Mouse (Mus musculus) large intestine, adult 2 months (tissue): ENCODE results near the gene Otp. TPM values are rescaled to one million over a fixed set of nuclear protein-coding genes. Genes with fewer than 3 reads are reported as not detected.

ENCODE experiments used
- DNase-seq: peaks from one replicate; pipeline ENCODE4 v3.0.0-alpha.2; 2012; ENCODE audit warnings: low read depth, low spot score
- WGBS: fragments of 180-500 bp; shearing (Covaris S2); methylation state at CpG from one replicate; pipeline ENCODE4 v1.1.7; 2018; 5-methylcytosine and 5-hydroxymethylcytosine counted together
- polyA plus RNA-seq: library from polyadenylated mRNA; depleted of rRNA; stranded (reverse); fragments of >200 nt; gene quantifications from 2 replicates; pipeline ENCODE4 v1.2.3, GENCODE M21; 2012

Gene Otp
- polyA plus RNA-seq, 1 experiment: not detected

DNA sequence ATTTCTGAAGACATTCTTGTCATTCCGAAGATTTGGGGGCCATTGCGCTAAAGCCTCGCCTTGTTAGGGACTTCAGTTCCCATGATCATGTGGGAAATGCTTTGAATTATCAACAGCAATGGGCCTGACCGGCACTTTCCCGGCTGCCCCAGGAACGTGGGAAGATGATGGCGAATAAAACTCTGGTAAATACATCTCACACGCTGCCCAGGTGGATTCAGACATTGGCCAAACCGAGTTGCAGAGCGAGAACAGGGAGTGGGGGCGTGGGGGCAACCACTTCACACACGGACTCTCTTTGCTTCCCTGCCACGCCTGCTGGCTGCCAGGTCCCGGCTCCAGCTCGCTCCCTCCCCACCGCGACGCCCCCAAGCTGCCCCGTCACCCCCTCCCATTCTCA is 3.0 kb upstream of the Otp start:
- 2% methylated on average over 19 of the region's 19 CpGs for WGBS

DNA sequence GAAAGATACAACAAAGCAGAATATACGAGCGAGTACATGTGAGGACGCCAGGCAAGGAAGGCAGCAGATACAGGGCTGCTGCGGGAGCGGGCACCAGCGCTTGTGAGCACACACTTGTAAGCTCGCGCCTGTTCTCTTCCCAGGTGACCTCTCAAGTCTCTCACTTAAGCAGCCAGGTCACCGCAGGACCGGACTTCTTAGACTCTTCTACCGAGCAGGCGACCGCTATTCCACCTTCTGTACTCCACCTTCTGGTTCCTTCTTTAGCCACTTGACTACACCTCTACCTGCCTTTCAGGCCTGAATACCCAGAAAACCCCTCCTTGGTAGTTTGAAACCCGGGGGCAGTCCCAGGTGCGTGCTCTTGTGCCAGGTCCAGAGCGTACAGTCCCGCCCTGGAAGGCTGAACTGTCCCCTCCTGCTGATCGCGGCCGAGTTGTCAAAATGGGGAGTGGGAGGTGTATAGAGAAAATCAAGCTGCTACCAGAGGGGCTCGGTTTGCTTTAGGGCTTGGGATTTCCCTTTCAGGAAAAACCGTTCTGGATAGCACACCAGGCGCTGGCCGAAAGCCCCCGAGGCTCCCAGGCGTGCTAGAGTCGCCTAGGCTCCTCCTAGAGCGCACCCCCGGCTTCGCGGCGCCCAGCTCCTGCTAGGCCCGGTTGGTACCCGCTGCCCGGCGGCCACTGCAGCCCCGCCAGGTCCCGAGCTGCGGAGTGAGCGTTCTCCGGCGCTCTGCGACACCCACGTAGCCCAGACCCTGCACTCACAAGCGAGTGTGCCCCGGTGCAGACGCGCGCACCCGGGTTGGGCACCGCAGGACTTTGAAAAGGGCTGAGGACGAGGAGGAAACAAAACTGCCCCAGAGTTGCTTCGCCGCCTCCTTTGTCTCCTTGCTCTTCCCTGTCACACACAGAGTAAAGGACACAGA is 2.0 kb upstream of the Otp start:
- no peak for DNase-seq
- 2% methylated on average over 54 of the region's 54 CpGs for WGBS

More for the DNA sequence above, 3.0 kb upstream of the Otp start:
- DNase-seq: no peak

DNA sequence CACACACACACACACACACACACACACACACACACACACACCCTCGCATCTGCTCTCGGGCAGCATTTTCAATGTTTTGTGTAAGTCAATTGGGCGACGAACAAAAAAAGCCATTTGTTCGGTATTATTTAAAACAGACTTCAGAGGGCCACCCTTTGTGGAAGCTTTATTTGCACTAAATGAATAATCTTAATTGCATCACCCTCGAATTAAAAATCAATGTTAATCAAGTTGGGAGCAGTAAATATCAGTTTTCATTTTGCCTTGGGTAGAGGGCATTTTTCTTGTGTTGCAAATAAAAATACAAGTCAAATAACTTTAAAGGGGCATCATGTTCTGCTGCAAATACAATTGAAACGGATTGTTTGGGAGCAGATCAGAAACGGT is 1.4 kb upstream of the Otp start:
- no peak for DNase-seq

DNA sequence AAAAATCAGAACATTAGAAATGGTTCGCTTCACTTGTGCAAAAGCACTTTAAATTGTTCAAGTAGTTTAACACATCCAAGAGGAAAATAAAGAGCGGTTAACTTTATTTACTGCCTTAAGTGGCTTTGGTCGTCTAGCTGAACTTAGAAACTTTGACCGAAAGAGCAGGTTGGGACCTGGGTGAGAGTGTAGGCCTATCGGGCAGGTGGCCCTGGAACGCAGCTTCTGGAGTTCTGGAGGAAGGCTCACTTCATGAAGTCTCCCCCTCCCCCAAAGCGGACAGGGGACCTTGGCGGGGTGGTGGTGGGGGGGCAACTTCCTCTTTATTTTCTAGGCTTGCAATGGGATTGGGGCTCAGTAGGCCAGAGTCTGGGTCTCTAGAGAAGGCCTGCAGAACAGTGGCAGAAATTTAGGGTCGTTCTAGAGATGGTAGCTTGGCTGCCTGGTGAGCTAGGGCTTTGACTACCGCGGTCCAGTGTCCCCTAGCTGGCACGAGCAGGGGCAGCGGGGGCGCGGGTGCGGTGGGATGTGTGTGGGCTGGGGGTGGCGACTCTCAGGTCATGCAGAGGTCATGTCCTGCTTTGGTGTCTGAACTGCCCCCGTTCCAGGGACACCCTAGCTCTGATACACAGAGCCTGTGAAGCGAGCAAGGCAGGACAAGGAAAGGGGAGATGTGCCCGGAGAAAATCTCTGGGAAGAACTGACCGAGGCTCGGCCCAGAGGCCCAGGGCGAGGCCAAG is 576 bp upstream of the Otp start:
- 5% methylated on average over 23 of the region's 23 CpGs for WGBS
- no peak for DNase-seq

More for the DNA sequence above, 1.4 kb upstream of the Otp start:
- WGBS: 6% methylated on average over 8 of the region's 8 CpGs

DNA sequence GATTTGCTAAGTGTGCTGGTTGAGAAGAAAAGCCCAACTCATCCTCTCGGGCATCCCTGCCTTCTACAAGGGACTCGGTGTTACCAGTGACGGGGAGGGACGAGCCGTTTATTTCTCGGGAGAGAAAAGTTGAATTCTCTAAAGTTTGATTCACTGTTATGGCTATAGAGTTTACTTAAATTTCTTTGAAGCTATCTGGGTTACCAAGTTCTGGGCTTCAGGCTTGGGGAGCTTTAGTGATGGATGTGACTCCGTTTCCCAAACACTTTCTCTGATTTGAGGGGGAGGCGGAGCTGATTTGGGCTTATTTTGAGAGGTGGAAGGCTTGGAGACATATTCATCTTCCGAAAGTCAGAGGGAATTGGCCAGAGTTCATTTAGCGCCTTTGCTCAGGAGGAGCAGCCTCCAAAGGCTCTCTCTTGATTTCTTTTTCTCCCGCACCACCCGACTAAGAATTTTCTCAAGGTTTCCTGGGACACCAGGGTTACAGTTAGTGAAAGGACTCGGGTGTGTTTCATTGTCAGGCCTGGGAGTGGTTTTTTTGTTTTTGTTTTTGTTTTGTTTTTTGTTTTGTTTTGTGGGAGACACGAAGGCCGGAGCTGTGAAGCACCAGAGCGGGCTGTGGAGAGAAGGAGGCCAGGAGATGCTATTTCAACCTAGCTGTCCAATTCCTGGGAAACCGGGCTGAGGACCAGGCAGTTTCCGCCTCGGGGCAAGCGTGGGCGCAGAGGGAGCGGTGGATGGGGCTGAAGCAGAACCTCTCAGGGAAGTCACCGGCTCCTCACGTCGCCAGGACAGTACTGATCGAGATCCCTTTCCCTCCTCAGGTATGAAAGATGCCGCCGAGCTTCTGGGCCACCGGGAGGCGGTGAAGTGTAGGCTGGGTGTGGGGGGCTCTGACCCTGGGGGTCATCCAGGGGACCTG is 1.1 kb downstream of the Otp start:
- DNase-seq: no peak
- 5% methylated on average over 30 of the region's 30 CpGs for WGBS

DNA sequence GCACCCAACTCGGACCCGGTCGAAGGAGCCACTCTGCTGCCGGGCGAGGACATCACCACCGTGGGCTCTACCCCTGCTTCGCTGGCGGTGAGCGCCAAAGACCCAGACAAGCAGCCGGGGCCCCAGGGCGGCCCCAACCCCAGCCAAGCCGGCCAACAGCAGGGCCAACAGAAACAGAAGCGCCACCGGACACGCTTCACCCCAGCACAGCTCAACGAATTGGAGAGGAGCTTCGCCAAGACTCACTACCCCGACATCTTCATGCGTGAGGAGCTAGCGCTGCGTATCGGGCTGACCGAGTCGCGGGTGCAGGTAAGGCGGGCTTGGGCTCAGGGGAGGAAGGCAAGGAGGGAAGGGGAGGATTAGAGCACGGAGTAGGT is 1.8 kb downstream of the Otp start:
- DNase-seq: no peak
- 4% methylated on average over 27 of the region's 27 CpGs for WGBS

DNA sequence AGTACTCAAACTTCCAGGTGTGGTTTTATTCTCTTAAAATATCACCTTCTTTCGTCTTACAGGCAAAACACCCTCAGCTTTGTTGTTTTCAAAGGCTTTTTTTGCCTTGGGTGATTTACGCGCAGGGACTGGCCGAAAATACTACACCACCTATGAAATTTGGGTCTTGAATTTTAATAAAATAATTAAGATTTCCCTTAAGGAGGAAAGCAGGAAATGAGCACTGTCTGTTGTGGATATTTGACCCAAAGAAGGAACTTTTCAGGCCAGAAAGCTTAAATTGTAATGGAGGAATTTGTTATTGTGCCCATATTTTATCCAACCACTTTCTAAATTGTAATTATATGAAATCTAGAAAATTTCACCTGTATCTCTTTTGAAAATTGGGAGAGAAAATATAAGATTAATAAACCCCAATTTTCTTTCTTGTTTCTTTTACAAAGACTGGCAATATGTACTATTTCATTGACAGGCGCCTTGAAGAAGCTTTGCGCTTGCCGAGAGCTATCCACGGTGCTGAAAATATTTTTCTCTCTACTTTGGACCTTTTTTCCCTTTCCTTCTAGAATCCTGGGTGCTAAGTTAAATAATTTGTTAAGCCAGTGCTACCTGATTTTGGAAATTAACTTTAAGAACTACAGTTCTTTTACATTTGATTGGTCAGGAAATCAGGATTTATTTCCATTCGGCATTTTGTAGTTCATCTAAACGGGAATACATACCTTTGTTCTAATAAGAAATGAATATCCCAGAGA is 2.8 kb downstream of the Otp start:
- 23% methylated on average over 10 of the region's 10 CpGs for whole genome bisulfite sequencing
- no peak for DNase-seq

DNA sequence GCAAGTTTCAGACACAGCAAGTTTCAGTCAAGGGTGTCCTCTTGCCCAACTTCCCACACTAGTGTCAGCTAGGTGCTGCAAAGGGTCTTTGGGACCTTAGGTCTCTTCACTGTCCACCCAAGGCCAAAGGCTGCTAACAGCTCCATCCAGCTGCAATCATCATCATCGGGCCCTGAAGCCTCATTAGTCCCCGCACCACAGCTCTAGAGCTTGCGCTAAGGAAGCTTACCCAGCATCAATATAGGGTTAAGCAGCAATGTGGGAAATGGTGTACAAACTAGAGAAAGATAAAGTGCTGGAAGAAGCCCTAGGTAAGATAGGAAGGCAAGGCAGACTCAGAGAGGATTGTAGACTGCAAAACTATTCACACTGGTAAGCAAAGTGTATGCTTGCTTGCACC is 5.8 kb downstream of the Otp start:
- 5% methylated on average over 3 of the region's 3 CpGs for WGBS
- DNase-seq: no peak

DNA sequence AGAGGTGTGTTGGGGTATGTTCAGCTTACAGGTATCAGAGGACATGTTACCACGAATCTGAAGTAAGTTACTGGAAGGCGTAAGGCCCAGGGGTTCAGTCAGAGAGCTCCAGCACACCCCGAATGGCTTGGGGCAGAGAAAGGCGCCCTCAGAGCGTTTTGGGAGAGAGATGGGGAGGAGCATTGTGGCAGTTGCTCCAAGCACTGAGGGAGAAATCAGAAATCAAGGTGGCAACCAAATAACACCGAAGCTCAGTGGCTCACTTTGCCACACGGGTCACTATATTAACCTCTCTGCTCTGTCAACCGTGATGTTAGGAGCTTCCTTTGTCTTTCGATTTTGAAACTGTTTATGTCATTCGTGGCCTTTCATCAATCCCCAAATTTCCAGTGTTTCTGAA is 6.8 kb downstream of the Otp start:
- WGBS: 7% methylated on average over 10 of the region's 10 CpGs
- DNase-seq: no peak

DNA sequence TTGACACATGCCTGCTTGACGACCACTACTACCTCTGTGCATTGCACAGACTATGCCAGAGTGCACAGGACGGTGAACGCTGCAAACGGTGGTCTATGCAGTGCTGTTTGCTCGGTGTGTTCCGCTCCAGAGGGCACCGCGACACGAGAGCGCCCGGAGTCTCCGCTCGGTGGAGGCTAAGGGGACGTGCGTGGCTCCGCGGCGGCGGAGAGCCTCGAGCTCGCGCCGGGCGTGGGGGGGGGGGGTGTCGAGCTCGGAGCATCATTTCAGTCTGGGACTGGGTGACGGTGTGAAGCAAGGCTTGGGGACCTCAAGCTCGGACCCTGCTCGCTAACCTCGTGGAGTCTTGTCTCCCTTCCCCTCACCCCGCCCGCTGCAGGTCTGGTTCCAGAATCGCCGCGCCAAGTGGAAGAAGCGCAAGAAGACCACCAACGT is 7.3 kb downstream of the Otp start:
- 3% methylated on average over 37 of the region's 37 CpGs for WGBS

DNA sequence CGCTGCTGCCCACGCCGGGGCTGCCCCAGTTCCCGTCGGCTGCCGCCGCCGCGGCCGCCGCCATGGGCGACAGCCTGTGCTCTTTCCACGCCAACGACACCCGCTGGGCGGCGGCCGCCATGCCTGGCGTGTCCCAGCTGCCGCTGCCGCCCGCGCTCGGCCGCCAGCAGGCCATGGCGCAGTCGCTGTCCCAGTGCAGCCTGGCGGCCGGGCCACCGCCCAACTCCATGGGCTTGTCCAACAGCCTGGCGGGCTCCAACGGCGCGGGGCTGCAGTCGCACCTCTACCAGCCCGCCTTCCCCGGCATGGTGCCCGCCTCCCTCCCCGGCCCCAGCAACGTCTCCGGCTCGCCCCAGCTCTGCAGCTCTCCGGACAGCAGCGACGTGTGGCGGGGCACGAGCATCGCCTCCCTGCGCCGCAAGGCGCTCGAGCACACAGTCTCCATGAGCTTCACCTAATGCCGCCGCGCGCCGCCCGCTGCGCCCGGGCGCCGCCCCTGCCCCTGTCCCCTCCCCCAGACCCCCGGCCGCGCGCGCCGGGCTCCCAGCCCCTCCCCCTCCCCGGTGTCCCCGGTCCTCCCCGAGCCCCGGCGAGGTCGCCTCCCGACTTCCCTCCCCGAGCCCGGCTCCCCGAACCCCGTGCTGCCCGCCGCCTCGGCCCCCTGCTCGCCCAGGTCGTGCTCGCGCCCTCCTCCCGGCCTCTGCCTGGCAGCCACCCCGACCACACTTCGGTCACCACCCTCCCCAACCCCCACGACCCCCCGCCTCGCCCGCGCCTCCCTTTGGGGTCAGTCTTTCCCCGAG is 8.0 kb downstream of the Otp start:
- DNase-seq: no peak
- 2% methylated on average over 93 of the region's 95 CpGs for WGBS

More for the DNA sequence above, 7.3 kb downstream of the Otp start:
- no peak for DNase-seq

DNA sequence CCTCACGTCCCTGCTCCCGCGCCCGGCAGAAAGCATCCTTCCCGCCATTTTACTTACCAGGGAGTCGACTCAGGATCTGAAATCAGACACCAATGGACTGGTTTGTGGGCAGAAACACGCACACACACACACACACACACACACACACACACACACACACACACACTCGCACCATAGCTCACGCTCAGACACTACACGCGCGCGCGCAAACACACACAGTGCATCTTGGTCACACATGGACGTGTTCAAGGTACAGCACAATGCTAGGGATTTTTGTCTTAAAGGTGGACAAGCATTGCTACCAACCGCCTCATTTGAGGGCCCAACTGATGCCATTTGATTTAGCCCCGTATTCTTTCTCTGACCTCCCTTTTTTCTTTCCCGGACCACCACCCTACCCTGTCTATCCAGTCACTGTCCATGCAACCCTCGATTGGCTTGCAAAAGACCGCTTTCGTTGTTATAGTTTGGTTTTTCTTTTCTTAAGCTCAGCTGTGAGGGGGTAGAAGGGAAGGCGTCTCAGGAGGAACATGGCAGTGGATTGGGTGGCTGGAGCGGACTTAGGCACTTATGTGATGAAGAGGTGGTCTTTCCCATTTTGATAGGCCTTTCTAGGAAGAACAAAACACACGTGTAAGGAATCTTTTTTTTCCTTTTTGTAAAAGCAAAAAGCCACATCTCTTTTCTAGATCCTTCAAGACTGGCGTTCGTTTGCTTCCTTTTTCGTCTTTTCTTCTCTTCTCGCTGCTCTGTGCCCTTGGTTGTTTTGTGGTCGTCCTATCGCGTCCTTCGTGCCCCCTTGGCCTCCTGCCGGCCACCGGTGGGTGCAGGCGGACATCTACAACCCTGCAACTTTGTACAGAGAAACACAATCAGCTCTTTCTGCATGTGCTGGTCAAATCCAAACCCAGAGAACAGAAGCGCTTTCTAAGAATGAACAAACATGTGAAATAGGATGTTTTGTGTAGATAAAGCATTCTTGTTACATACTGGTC is 8.9 kb downstream of the Otp start:
- DNase-seq: no peak
- WGBS: 7% methylated on average over 36 of the region's 36 CpGs

DNA sequence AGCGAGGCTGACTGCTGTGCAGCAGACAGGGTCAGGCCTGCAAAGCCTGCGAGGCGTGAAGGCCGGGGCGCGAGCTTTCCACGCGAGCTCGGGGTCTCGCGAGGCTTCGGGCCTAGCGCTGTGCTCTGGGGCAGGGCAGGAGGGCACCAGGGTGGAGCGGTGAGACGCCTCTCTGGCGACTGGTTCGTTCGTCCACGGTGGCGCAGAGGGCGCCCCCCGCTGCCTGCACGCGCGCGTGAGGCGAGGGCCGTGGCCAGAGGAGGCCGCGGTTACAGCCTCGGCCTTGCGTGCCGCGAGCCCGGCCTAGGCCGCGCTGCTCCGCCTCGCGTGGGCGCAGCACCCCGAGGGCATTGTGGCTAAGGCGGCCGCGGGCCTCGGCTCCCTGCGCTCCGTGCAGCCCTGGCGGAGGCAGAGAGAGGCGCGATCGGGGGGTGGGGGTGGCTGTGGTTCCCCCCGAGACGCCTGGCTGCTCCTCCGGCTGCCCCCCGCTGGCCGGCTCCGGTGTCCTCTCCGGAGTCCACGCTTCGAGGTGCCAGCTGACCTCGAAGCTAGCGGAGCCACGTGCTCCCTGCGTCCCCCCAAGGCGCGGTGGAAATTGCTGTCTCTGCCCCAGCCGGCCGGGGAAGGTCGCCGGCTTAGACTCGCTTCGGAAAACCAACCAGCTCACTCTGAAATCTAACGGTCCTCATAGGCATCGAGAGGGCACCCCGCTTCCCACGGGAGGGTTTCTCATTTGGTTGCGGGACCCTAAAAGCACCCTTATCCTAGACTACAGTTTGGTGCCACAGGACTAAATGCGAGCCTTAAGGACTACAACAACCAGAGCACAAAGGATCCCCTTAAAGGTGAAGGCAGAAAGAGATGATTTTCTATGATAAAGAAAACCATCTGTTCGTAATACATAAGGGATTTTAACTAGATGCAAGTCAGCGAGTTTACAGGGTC is 10.2 kb downstream of the Otp start:
- DNase-seq: no peak
- WGBS: 3% methylated on average over 81 of the region's 81 CpGs

DNA sequence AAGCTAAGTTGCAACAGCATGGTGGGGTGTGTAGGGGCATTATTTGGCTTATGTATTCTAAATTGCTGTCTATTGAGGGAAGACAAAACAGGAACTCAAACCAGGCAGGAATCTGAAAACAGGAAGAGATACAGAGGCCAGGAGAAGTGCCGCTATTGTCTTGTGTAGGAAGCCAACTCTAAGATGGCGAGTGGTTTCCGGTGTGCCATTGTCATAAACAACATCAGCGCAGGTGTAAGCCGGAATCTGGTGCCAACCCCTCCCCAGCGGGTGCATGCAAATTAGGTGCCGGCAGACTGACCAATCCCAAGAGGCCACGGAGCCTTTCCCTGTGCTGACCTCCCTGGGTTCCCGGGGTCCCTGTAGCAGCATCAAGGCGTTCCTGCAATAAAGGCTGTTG is 32.4 kb downstream of the Otp start:
- 81% methylated on average over 10 of the region's 10 CpGs for WGBS
- DNase-seq: no peak

DNA sequence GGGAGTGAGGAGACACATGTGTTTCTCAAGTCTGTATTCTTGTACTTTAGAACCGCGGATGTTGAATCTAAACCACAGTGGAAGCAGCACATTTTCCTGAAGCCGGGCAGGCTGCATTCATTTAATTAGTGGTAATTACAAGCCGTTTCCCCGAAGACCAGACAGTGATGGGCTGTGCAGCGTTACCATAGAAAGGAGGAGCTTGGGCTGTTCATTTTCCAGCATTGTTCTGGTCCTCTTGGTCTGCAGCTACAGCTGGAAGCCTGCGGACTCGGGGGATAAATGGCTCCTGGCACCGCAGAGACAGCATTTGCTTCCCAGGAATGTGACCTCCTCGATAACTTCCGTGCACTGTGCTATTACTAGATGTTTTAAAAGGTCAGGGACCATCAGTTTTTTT is 37.6 kb downstream of the Otp start:
- WGBS: 19% methylated on average over 11 of the region's 11 CpGs
- no peak for DNase-seq

DNA sequence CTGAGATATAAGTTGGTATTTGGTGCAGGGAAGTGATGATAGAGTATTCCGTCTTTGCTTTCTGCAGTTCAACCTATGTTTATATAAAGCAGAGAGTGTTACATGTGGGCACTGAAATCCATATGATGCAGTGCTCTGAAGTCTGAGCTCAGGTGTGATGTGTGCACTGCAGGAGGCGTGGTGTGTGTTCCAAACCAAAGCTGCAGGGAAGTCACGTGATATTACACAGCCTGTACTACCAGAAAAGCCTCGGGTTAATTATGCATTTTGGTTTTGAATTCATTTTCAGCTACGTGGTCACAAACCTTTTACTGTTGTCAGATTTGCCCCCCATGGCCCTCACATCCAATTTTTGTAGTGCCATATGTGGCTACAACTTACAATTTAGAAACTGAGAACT is 40.3 kb downstream of the Otp start:
- DNase-seq: no peak
- WGBS: 60% methylated on average over 5 of the region's 5 CpGs
